Mouse (Mus musculus) brain, embryonic 14.5 days (tissue): ENCODE results near the gene Slfn5. TPM values are rescaled to one million over a fixed set of nuclear protein-coding genes. Genes with fewer than 3 reads are reported as not detected.

Experiments used
- DNase-seq: peaks from one replicate; pipeline ENCODE4 v3.0.0-alpha.2; 2011; ENCODE audit warnings: low read depth
- CTCF ChIP-seq: fragments of 200-500 bp; IDR thresholded peaks from 2 replicates; pipeline ENCODE4 v1.5.1; 2012; ENCODE audit warnings: inconsistent platforms, mild to moderate bottlenecking, moderate library complexity, borderline replicate concordance; ENCODE audit not compliant: insufficient read depth, insufficient read length; ENCODE audit errors: extremely low read depth
- POLR2A ChIP-seq: fragments of 200-500 bp; IDR thresholded peaks from 2 replicates; pipeline ENCODE4 v1.6.1; 2012; ENCODE audit warnings: mild to moderate bottlenecking, inconsistent platforms, borderline replicate concordance; ENCODE audit not compliant: poor library complexity, insufficient read depth, insufficient read length, severe bottlenecking; ENCODE audit errors: extremely low read depth
- polyA plus RNA-seq: library from polyadenylated mRNA; depleted of rRNA; stranded (reverse); fragments of >200 nt; gene quantifications from 2 replicates; pipeline ENCODE4 v1.2.3, GENCODE M21; 2012; rRNA removed

Slfn5 gene
- polyA plus RNA-seq, 1 experiment: 1.0 TPM

DNA sequence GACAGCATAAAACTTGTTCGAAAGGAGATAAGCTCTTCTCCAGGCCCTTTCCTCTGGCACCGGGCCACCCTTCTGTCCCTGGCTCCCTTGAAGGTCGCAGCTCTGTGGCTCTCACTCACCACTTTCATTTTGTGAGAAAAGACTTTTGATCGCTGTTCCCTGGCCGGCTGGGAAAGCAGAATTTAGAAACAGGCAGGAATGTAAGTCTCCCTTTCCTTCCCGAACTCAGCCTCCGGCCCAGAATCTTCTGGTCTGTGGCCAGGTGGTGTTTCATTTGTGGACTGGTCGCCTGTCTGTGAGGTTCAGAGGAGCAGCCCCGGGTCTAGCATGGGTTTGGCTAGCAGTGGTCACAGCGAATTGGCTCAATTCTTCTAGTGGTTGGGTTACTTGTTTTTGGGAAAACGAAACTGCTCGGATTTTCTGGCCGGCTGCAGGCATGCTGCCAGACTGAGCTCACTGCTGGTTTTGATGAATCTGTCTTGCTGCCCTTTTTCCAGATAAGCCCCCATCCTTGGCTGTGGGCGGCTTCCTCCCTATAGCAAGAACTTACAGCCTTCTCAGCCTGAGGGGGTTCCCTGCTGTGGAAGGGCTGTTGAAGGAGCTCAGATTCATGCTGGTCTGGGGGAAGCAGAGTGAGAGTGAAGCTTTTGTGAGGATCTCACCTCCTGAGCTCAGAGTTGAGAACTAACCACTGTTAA lies 40.5 kb downstream of the Slfn5 start, which contains the start of gene Slfn9:
Slfn9 (minus strand) TSS at position 362 of the 698 bp plus-strand sequence.
- TF ChIP-seq CTCF (no peak), POLR2A (no peak)
- peak; percentile 64 for DNase-seq

DNA sequence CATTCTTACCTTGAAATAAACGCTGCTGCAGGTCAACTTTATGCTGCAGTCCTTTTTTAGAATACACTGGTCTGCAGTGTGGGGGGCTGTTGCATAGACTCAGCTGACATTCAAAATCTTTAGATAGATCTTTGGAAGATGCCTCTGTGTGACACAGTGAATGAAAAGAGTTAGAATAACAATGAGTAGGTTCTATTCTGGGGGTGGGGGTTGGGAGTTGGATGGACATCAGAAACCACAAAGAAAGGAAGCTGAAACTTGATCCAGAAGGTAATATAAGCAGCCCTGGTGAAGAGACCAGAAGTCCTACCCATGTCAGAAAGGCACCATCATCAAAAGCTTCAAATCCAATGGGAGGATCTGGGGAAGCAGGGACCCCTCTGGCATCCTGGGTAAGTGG lies 62.2 kb downstream of the Slfn5 start:
- no peak for DNase-seq
- no peak for TF ChIP-seq POLR2A

Other genes starting within 250 kb of the Slfn5 start
- gene Cct6b, start 187.0 kb upstream of the Slfn5 start, polyA plus RNA-seq: 0.16 and 0.20 TPM in 2 replicates
- gene Zfp830, start 187.0 kb upstream of the Slfn5 start, polyA plus RNA-seq: 13.6 and 13.8 TPM in 2 replicates
- 43.9 and 46.2 TPM in 2 replicates for gene Lig3, start 170.2 kb upstream of the Slfn5 start, polyA plus RNA-seq
- gene Rffl, start 80.1 kb upstream of the Slfn5 start, polyA plus RNA-seq: 5.7 and 7.6 TPM in 2 replicates
- gene Rad51d, start 60.7 kb upstream of the Slfn5 start, polyA plus RNA-seq: 9.5 and 9.7 TPM in 2 replicates
- 0.03 TPM in 1 of 2 replicates, not detected in the other for gene Fndc8, start 59.2 kb upstream of the Slfn5 start, polyA plus RNA-seq
- gene Nle1, start 42.9 kb upstream of the Slfn5 start, polyA plus RNA-seq: 59.1 and 92.3 TPM in 2 replicates
- gene Unc45b, start 40.8 kb upstream of the Slfn5 start, polyA plus RNA-seq: 1.1 and 1.5 TPM in 2 replicates
- 2.3 TPM in 2 replicates for gene Slfn9, start 40.5 kb downstream of the Slfn5 start, polyA plus RNA-seq
- 0.09 and 0.11 TPM in 2 replicates for gene Slfn8, start 69.5 kb downstream of the Slfn5 start, polyA plus RNA-seq
- 0.53 and 0.77 TPM in 2 replicates for gene Slfn2, start 113.8 kb downstream of the Slfn5 start, polyA plus RNA-seq
- gene Slfn1, start 165.5 kb downstream of the Slfn5 start, polyA plus RNA-seq: 0.07 TPM in 1 of 2 replicates, not detected in the other
- 0.05 and 0.07 TPM in 2 replicates for gene Slfn4, start 223.8 kb downstream of the Slfn5 start, polyA plus RNA-seq
- gene Slfn3, start 240.0 kb downstream of the Slfn5 start, polyA plus RNA-seq: 0.14 and 0.25 TPM in 2 replicates